Mouse (Mus musculus): ENCODE data around the gene Mrpl48. TPM values are rescaled to one million over a fixed set of nuclear protein-coding genes. Genes with fewer than 3 reads are reported as not detected.

Gene Mrpl48
- polyA plus RNA-seq, 1 experiment, result 96.5 TPM

- TF ChIP-seq POLR2A (IDR thresholded peaks at IDR 0.05; ENCODE audit: borderline replicate concordance, insufficient read depth, low read length), result no peak
- TF ChIP-seq CTCF (IDR thresholded peaks at IDR 0.05; ENCODE audit: borderline replicate concordance, insufficient read depth, low read depth, low read length), result no peak
- 76% methylated on average over 4 of the region's 4 CpGs for WGBS
Measured at GRCm38 (mm10) chr7:100506494-100506893, 101.6 kb downstream of the Mrpl48 start.

GRCm38 (mm10) chr7:100504740-100505487 lies 103.2 kb downstream of the Mrpl48 start:
- DNase-seq, result no peak
- H3K4me1 ChIP-seq (ENCODE audit: control insufficient read depth, insufficient read depth, low read length), result no peaks in the 10 kb centered on the region
- TF ChIP-seq POLR2A (IDR thresholded peaks at IDR 0.05; ENCODE audit: borderline replicate concordance, insufficient read depth, low read length), result no peak
- TF ChIP-seq CTCF (IDR thresholded peaks at IDR 0.05; ENCODE audit: borderline replicate concordance, insufficient read depth, low read depth, low read length), result no peak
- no peaks in the 10 kb centered on the region for H3K27me3 ChIP-seq (ENCODE audit: control insufficient read depth, insufficient read depth, low read length)
- no peak overlapping the region for H3K4me3 ChIP-seq (replicated peaks; ENCODE audit: insufficient read depth, low read depth, low read length)
- WGBS, result 85% methylated on average over 13 of the region's 13 CpGs
- H3K27ac ChIP-seq (ENCODE audit: insufficient read depth, low read length), result no peak overlapping the region

More at GRCm38 (mm10) chr7:100506494-100506893, 101.6 kb downstream of the Mrpl48 start:
- no peak overlapping the region for H3K27ac ChIP-seq (ENCODE audit: insufficient read depth, low read length)
- H3K27me3 ChIP-seq (ENCODE audit: control insufficient read depth, insufficient read depth, low read length), result no peaks in the 10 kb centered on the region
- no peak overlapping the region for H3K4me3 ChIP-seq (replicated peaks; ENCODE audit: insufficient read depth, low read depth, low read length)
- DNase-seq, result no peak
- H3K4me1 ChIP-seq (ENCODE audit: control insufficient read depth, insufficient read depth, low read length), result no peaks in the 10 kb centered on the region

- WGBS, result 89% methylated on average over 5 of the region's 5 CpGs
- DNase-seq, result no peak
- Histone ChIP-seq H3K4me1 (ENCODE audit: control insufficient read depth, insufficient read depth, low read length) (no peaks in the 10 kb centered on the region), H3K4me3 (replicated peaks; ENCODE audit: insufficient read depth, low read depth, low read length) (no peak overlapping the region), H3K27ac (ENCODE audit: insufficient read depth, low read length) (no peak overlapping the region), H3K27me3 (ENCODE audit: control insufficient read depth, insufficient read depth, low read length) (no peaks in the 10 kb centered on the region)
- no peak for TF ChIP-seq CTCF (IDR thresholded peaks at IDR 0.05; ENCODE audit: borderline replicate concordance, insufficient read depth, low read depth, low read length)
- TF ChIP-seq POLR2A (IDR thresholded peaks at IDR 0.05; ENCODE audit: borderline replicate concordance, insufficient read depth, low read length), result no peak
Measured at GRCm38 (mm10) chr7:100503076-100503475, 105.0 kb downstream of the Mrpl48 start.

- TF ChIP-seq CTCF (IDR thresholded peaks at IDR 0.05; ENCODE audit: borderline replicate concordance, insufficient read depth, low read depth, low read length), result no peak
- TF ChIP-seq POLR2A (IDR thresholded peaks at IDR 0.05; ENCODE audit: borderline replicate concordance, insufficient read depth, low read length), result no peak
- 84% methylated on average over 7 of the region's 7 CpGs for WGBS
- H3K4me3 ChIP-seq (replicated peaks; ENCODE audit: insufficient read depth, low read depth, low read length), result no peak overlapping the region
Measured at GRCm38 (mm10) chr7:100502374-100502922, 105.7 kb downstream of the Mrpl48 start.

GRCm38 (mm10) chr7:100501844-100502373 lies 106.2 kb downstream of the Mrpl48 start:
- 60% methylated on average over 2 of the region's 2 CpGs for WGBS
- no peak for TF ChIP-seq CTCF (IDR thresholded peaks at IDR 0.05; ENCODE audit: borderline replicate concordance, insufficient read depth, low read depth, low read length)
- TF ChIP-seq POLR2A (IDR thresholded peaks at IDR 0.05; ENCODE audit: borderline replicate concordance, insufficient read depth, low read length), result no peak
- no peak overlapping the region for H3K4me3 ChIP-seq (replicated peaks; ENCODE audit: insufficient read depth, low read depth, low read length)

More at GRCm38 (mm10) chr7:100502374-100502922, 105.7 kb downstream of the Mrpl48 start:
- H3K27me3 ChIP-seq (ENCODE audit: control insufficient read depth, insufficient read depth, low read length), result no peaks in the 10 kb centered on the region
- H3K4me1 ChIP-seq (ENCODE audit: control insufficient read depth, insufficient read depth, low read length), result no peaks in the 10 kb centered on the region
- H3K27ac ChIP-seq (ENCODE audit: insufficient read depth, low read length), result no peak overlapping the region
- no peak for DNase-seq

GRCm38 (mm10) chr7:100501027-100501843 lies 106.9 kb downstream of the Mrpl48 start:
- TF ChIP-seq POLR2A (IDR thresholded peaks at IDR 0.05; ENCODE audit: borderline replicate concordance, insufficient read depth, low read length), result no peak
- no peak overlapping the region for H3K27ac ChIP-seq (ENCODE audit: insufficient read depth, low read length)

More at GRCm38 (mm10) chr7:100501844-100502373, 106.2 kb downstream of the Mrpl48 start:
- DNase-seq, result no peak
- Histone ChIP-seq H3K27me3 (ENCODE audit: control insufficient read depth, insufficient read depth, low read length) (no peaks in the 10 kb centered on the region), H3K4me1 (ENCODE audit: control insufficient read depth, insufficient read depth, low read length) (no peaks in the 10 kb centered on the region), H3K27ac (ENCODE audit: insufficient read depth, low read length) (no peak overlapping the region)

GRCm38 (mm10) chr7:100500276-100500977 lies 107.7 kb downstream of the Mrpl48 start:
- Histone ChIP-seq H3K4me3 (replicated peaks; ENCODE audit: insufficient read depth, low read depth, low read length) (no peak overlapping the region), H3K27ac (ENCODE audit: insufficient read depth, low read length) (no peak overlapping the region), H3K4me1 (ENCODE audit: control insufficient read depth, insufficient read depth, low read length) (no peaks in the 10 kb centered on the region), H3K27me3 (ENCODE audit: control insufficient read depth, insufficient read depth, low read length) (no peaks in the 10 kb centered on the region)
- TF ChIP-seq POLR2A (IDR thresholded peaks at IDR 0.05; ENCODE audit: borderline replicate concordance, insufficient read depth, low read length) (no peak), CTCF (IDR thresholded peaks at IDR 0.05; ENCODE audit: borderline replicate concordance, insufficient read depth, low read depth, low read length) (no peak)
- DNase-seq, result no peak
- WGBS, result 57% methylated on average over 16 of the region's 16 CpGs

More at GRCm38 (mm10) chr7:100501027-100501843, 106.9 kb downstream of the Mrpl48 start:
- no peaks in the 10 kb centered on the region for H3K27me3 ChIP-seq (ENCODE audit: control insufficient read depth, insufficient read depth, low read length)
- no peak overlapping the region for H3K4me3 ChIP-seq (replicated peaks; ENCODE audit: insufficient read depth, low read depth, low read length)
- no peak for DNase-seq
- H3K4me1 ChIP-seq (ENCODE audit: control insufficient read depth, insufficient read depth, low read length), result no peaks in the 10 kb centered on the region
- 63% methylated on average over 6 of the region's 6 CpGs for WGBS

Measured in cerebellum, adult 2 months (tissue).